Mouse (Mus musculus): Measurements from ENCODE around the gene Gm12185. TPM values are rescaled to one million over a fixed set of nuclear protein-coding genes. Genes with fewer than 3 reads are reported as not detected.

Gm12185 gene
- total RNA-seq, 2 experiments from 2014 or later = 0.13 to 0.25 TPM

DNA sequence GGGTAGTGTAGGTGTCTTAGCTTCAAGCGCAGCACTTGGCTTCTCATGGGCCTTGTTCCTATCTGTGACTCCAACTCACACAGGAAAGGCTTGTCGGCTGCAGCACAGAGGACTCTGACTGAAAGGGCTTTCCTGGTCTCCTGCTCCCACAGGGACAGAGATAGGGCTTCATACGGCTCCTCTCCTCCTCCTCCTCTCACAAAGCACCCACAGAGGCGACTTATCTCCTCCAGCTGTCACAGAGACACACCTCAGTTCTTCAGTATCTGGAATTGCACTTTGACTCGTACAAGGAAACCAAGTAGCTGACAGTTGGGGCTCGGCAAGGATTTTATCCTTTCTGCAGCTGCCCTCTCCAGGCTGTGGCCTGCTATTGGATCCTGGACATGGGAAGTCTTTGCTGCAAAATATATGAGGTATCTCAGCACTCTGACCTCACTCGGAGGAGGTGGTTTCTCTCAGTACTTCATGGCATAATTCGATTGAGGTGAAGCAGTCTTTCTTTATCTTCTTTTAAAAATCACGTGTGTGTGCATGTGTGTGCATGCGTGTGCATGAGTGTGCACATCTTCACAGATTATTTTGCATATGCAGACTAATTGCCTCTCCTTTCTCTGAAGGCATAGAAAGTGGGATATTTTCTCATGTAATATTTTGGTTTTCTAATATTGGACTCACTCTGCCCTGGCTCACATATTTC, 118.3 kb downstream of the Gm12185 start:
- no peak for TF ChIP-seq CTCF (conservative IDR thresholded peaks at IDR 0.05)
- DNase-seq (ENCODE audit: low spot score in 2 of 2) = no peak
- H3K4me3 ChIP-seq = no peak overlapping the region
- no peak overlapping the region; the same call in 1 of the 2 replicates for H3K27ac ChIP-seq

DNA sequence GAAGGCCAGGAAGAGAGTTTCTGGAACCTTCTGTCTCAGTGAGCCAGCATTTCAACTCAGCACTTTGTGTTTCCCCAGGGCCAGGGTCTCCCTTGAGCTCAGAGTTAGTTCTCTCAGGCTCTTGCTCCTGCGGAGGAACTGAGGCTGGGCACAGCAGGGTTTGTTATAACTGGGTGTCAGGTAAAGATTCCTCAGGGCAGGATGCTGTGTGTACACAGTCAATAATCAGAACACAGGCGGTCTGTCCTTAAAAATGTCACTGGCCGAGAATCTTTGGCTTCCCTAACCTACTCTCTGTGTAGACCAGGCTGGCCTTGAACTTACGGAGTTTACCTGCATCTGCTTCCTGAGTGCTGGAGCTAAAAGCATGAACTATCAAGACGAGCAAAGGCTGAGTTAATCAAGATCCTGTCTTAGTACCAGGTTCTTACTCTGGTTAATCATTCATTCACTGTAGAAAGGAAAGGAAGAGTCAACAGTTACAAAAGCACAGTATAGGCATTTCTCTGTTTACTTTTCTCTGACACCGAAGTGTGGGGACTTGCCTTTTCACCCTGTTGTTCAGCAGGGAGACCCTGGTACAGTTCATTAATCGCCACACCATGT, 119.2 kb downstream of the Gm12185 start:
- no peak for TF ChIP-seq CTCF (conservative IDR thresholded peaks at IDR 0.05)
- H3K27ac ChIP-seq = peak overlapping the region; percentile 86
- peak overlapping the region; percentile 65; the same call in 1 of the 2 replicates for H3K4me3 ChIP-seq
- no peak for DNase-seq (ENCODE audit: low spot score in 2 of 2)

DNA sequence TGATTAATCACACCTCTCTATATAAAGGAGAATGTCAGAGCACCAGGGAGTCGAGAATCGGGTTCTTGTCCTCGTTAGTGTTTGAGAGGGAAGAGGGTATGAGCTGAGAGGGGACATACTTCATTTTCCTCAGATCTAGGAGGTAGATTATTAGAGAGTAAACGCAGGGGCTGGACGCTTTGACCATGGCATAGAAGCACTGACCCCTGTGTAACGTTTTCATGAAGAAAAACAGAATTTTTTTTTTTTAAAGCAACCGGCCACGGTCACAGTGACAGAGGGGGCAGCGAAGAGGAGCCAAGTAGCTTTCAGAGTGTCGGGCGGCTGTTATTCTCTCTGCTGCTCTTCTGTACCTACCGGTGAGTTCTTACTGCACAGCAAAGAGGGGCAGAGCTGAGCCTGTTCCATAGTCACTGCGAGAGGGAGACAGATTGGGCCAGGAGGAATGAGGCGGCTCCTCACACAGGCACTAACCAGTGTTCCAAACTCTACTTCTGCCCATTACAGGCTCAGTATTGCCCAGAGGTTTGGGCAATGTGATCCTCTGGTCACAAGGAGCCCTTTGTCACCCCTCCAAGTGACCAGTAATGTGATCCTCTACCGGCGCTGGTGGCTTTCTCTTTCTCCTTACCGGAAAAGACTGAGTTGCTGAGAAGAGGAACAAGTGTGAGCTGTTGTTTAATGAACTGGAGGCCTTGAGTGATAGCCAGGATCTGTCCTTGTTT, 120.0 kb downstream of the Gm12185 start:
- Histone ChIP-seq H3K4me3 (peak overlapping the region; percentile 65), H3K27ac (peak overlapping the region; percentile 86)
- DNase-seq (ENCODE audit: low spot score in 2 of 2) = peak in 1 of 2 experiments; percentile 33
- no peak for TF ChIP-seq CTCF (conservative IDR thresholded peaks at IDR 0.05)

DNA sequence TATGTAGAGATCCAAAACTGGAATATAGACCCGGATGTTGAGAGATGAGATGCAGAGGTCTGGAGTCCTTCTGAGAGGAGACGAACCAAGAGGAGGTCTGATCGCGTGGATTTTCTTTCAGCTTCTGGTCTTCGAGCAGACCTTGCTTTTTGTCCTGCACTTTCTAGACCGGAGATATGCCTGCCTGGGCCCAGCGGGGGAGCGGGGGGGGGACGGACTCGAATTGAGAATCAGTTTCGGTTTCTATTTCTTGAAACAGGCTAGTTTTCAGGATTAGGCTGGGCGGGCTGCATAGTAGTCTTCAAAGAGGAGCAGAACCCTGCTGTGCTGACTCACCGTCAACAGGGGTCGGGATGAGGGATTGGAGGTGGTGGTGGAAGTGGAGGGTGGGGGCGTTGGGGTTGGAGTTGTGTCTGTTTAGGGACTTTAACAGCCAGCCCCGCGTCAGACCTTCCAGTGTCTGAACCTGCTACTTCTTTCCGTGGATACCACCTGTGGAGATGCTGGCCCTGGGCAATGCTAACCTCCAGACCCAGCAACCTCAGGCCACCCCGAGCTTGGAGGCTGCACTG, 120.7 kb downstream of the Gm12185 start, which contains the start of gene Irgm1:
Gene Irgm1 (minus strand): TSS at position 483 of the 572 bp plus-strand sequence.
- Histone ChIP-seq H3K27ac (peak within 1 kb of the TSS; percentile 86), H3K4me3 (peak within 1 kb of the TSS; percentile 65)
- peak; percentile 36 for TF ChIP-seq CTCF (conservative IDR thresholded peaks at IDR 0.05)
- DNase-seq (ENCODE audit: low spot score in 2 of 2) = peak in 1 of 2 experiments; percentile 37

DNA sequence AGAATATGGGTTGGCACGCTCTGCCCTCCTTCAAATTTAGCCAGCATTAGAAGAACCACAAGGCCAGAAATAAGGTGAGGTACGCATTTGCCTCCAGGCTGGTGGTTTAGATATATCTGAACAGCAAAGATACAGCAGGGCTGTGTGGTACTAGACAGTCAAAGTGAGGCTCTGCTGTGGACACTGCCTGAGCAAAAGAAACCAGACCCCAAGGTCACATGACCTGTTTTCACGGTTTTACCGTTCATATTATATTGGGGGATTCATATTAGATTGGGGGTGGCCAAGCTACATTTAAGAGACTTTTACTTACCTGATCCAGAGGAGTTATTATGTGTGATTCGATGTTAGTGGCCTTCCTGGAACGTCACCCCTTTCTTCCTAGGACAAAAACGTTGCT, 121.2 kb downstream of the Gm12185 start:
- TF ChIP-seq CTCF (conservative IDR thresholded peaks at IDR 0.05) = no peak
- Histone ChIP-seq H3K27ac (peak overlapping the region; percentile 86), H3K4me3 (peak overlapping the region; percentile 65)
- DNase-seq (ENCODE audit: low spot score in 2 of 2) = no peak

DNA sequence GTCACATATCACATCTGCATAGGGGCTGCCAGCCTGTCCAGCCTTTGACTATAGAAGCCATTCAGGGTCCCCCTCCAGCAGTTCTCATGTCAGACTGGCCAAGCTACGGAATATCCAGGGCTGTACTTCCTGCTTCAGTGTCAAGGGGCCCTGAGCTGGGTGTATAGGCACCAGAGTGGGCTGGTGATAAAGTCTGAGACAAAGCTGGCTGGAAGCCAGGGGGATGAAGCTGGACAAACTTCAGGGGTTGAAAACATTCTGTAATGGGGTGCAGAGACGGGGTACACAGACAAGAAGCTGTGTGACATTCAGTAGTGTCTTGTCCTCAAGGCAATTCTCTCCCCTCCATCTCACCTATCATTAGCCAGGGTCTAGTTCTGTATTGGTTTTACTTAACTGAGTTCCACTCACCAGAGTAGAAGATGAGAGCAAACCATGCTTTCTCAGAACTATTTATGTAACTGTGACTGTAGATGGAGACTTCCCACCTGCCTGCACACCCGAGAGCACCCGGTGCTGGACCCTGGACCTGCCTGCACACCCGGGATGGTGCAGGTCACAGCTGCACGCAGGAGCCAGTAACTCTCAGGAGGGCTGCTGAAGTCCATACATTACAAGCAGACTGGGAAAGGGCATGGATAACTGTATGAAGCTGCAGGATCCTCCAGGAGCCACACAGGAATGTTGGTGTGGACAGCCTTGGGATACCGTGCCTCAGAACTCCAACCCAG, 122.5 kb downstream of the Gm12185 start:
- Histone ChIP-seq H3K4me3 (peak overlapping the region; percentile 65), H3K27ac (no peak overlapping the region)
- DNase-seq (ENCODE audit: low spot score in 2 of 2) = no peak
- no peak for TF ChIP-seq CTCF (conservative IDR thresholded peaks at IDR 0.05)

DNA sequence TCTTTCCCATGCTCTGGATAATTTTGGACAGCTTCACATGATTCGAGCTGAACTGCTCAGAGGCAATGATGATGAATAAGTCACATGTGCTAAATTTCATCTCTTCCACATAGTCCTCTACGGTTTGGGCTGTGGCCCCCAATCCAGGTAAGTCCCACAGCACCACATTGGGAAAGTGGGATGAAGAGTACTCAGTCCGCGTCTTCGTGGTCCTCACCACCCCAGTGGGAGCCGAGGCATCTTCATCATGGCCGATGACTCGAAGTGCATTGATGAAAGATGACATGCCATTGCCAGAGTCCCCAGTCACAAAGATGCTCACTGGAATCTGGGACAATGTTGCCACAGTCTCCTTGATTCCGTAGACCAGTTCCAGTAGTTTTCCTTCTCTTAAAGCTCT, 125.5 kb downstream of the Gm12185 start:
- DNase-seq (ENCODE audit: low spot score in 2 of 2) = no peak

DNA sequence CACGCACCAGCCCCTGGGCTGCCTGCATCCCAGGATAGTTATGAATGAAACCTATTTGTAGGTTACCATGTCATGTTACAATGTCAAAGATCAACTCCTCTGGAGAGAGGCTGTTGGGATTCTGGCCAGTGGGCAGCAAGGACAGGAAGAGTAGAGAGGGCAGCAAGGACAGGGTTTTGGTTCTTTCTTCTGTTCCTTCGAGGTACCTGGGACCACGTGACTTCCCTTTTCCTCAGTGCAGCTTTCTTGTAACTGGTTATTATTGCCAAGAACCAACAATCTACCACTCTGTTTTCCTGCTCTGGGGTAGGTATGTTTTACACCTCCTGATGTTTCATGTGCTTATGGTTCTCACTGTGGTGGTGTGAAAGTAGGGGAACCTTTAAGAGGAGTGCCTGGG, 128.2 kb downstream of the Gm12185 start:
- Histone ChIP-seq H3K27ac (no peak overlapping the region), H3K4me3 (no peak overlapping the region)
- DNase-seq (ENCODE audit: low spot score in 2 of 2) = no peak
- no peak for TF ChIP-seq CTCF (conservative IDR thresholded peaks at IDR 0.05)

More for the DNA sequence above, 125.5 kb downstream of the Gm12185 start:
- Histone ChIP-seq H3K27ac (no peak overlapping the region), H3K4me3 (no peak overlapping the region)
- no peak for TF ChIP-seq CTCF (conservative IDR thresholded peaks at IDR 0.05)

DNA sequence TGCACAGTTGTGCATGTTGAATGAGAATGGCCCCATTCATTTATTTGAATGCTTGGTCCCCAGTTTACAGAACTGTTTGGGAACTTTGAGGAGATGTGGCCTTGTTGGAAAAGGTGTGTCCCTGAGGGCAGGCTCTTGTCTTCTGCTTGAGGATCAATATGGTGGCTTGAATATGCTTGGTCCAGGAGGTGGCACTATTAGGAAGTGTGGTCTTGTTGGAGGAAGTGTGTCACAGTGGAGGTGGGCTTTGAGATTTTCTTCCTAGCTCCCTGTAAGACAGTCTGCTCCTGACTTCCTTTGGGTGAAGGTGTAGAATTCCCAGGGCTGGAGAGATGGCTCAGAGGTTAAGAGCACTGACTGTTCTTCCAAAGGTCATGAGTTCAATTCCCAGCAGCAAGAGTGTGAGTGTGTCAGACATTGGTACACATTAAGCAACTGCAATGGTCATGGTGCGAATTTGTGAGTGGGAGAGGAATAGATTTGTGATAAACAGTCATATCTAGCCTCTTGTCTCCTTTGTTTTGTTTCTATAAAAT, 129.2 kb downstream of the Gm12185 start:
- TF ChIP-seq CTCF (conservative IDR thresholded peaks at IDR 0.05) = no peak
- no peak overlapping the region for H3K27ac ChIP-seq
- DNase-seq (ENCODE audit: low spot score in 2 of 2) = no peak
- H3K4me3 ChIP-seq = no peak overlapping the region

DNA sequence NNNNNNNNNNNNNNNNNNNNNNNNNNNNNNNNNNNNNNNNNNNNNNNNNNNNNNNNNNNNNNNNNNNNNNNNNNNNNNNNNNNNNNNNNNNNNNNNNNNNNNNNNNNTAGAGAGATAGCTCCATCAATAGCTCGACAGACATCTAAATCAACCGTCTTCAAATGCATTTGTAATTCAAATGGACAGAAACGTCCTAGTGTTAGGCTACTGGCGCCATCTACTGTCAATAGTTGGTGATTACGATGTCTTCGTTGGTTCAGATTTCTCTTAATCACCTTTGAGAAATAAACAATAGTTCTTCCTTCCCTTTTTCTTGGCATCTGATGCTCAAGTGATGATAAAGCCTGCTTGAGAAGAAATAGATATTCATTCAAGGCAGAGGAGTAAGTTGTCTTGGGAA, 133.0 kb downstream of the Gm12185 start:
- peak; percentile 58 to 68 for DNase-seq (ENCODE audit: low spot score in 2 of 2)
- Histone ChIP-seq H3K4me3 (peak overlapping the region; percentile 68), H3K27ac (0 out of 2 replicates have a peak overlapping the region, but pooled peaks have one; percentile 28)
- peak; percentile 92 for TF ChIP-seq CTCF (conservative IDR thresholded peaks at IDR 0.05)

Other genes with a start within 250 kb of the Gm12185 start
- 100 to 1,000 TPM; 226 to 240 TPM for gene Rack1, start 191.9 kb downstream of the Gm12185 start, total RNA-seq (2021)
- 10 to 100 TPM; 56.8 to 61.5 TPM for gene Trim41, start 174.9 kb downstream of the Gm12185 start, total RNA-seq (2021)
- gene Trim7, start 166.1 kb downstream of the Gm12185 start, total RNA-seq (2021) = 1 to 10 TPM; 2.6 to 2.8 TPM
- gene Gm12184, start 165.6 kb downstream of the Gm12185 start, total RNA-seq (2021) = 1 to 10 TPM in 1 of 2 experiments, under 1 TPM in 1; 0.79 to 1.3 TPM
- 1 to 10 TPM; 3.6 to 4.3 TPM for gene Irgm1, start 120.5 kb downstream of the Gm12185 start, total RNA-seq (2021)
- gene Gm5431, start 90.0 kb downstream of the Gm12185 start, total RNA-seq (2021) = under 1 TPM; 0.12 to 0.38 TPM
- gene Psme2b, start 46.0 kb downstream of the Gm12185 start, total RNA-seq (2021) = 1 to 10 TPM; 1.2 to 1.3 TPM
- not detected for gene Olfr56, start 13.3 kb downstream of the Gm12185 start, total RNA-seq (2021)
- gene 9930111J21Rik1, start 12.8 kb downstream of the Gm12185 start, total RNA-seq (2021) = 1 to 10 TPM in 1 of 2 experiments, under 1 TPM in 1; 0.91 to 1.8 TPM
- gene Tgtp1, start 1.9 kb upstream of the Gm12185 start, total RNA-seq (2021) = under 1 TPM; 0.27 to 0.54 TPM
- 1 to 10 TPM; 1.0 to 2.0 TPM for gene 9930111J21Rik2, start 59.0 kb upstream of the Gm12185 start, total RNA-seq (2021)
- gene Tgtp2, start 72.0 kb upstream of the Gm12185 start, total RNA-seq (2021) = under 1 TPM in 1 of 2 experiments, not detected in 1; 0.59 TPM
- gene Ifi47, start 84.4 kb upstream of the Gm12185 start, total RNA-seq (2021) = under 1 TPM; 0.41 to 0.56 TPM
- not detected for gene Olfr1396, start 122.6 kb upstream of the Gm12185 start, total RNA-seq (2021)
- gene Olfr1395, start 150.0 kb upstream of the Gm12185 start, total RNA-seq (2021) = not detected
- gene Olfr1394, start 162.2 kb upstream of the Gm12185 start, total RNA-seq (2021) = not detected
- not detected for gene Btnl9, start 194.9 kb upstream of the Gm12185 start, total RNA-seq (2021)
- gene Zfp62, start 211.1 kb upstream of the Gm12185 start, total RNA-seq (2021) = 10 to 100 TPM; 46.7 to 51.2 TPM

Measured in layer of hippocampus, adult 2 months (tissue).